Mouse (Mus musculus) left cerebral cortex, postnatal 4 days (tissue): Measurements from ENCODE around the gene Kcnj4. TPM values are rescaled to one million over a fixed set of nuclear protein-coding genes. Genes with fewer than 3 reads are reported as not detected.
"Not testable (repeated sequence)": the region's sequence is repeated elsewhere in the genome, so short reads cannot be mapped to it uniquely, and the experiment has no call there.

Experiments used
- DNase-seq: peaks from one replicate; pipeline ENCODE4 v3.0.0-alpha.2; 2022
- intact Hi-C: fragments of 180-260 bp; cut with DNase I; formaldehyde crosslinking; loops from one replicate; pipeline ENCODE4 v1.15.1; 2025
- total RNA-seq, 2 experiments: library from RNA; stranded (reverse); gene quantifications; 2 replicates each; pipeline ENCODE4 v1.2.3; 2021

Gene Kcnj4
- total RNA-seq, 2 experiments from 2014 or later = 29.9 to 39.5 TPM

DNA sequence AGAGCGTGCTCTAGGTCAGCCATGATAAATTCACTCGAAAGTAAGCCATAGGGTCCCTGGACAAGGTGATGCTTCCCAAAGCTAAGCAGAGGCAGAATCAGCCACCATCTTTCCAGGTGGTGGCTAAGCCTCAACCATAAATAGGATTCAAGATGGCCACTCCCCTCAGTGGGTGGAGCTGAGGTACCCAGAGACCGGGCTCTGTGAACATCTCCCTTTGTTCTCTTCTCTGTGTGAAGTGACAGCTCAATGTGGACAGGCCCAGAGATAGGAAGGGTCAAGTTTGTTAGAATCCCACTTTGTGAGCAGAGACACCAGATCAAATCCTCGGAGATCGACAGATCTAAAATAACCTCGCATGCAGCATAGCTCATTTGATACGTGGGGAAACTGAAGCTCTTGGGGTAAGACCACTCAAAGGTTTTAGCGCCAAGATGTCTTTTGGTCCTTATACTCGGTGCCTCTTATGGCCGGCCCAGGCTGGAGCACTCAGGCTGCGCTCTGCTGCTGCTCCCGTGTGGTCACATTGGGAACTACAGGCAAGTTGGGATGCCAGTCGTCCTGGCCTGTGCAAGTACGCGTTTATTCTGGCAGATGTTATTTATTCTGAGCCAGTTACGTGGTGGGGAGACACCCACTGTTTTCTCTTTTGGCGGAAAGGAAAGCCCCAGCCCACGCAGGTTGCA is 38.3 kb downstream of the Kcnj4 start:
- intact Hi-C loops = loop anchor here (5.0 kb wide), 1 partner anchor 224 kb away; no protein-coding TSS in a partner anchor
- peak; percentile 85 for DNase-seq

GRCm38 (mm10) chr15:79456546-79456945 is 48.5 kb downstream of the Kcnj4 start:
- DNase-seq = no peak
- intact Hi-C loops = no loop called here

DNA sequence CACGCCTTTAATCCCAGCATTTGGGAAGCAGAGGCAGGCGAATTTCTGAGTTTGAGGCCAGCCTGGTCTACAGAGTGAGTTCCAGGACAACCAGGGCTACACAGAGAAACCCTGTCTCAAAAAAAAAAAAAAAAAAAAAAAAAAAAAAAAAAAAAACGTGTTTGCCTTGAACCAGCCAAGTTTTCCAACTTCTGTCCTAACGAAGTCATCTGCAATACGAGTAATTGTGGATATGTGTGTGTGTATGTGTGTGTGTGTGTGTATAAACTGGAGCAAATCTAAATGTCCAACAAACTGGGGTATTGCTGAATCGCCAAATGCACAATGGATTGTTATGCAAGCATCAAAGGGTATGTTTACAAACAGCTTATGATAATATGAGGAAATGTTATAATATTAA is 48.9 kb downstream of the Kcnj4 start:
- intact Hi-C loops, DNase-seq: not testable (repeated sequence)

- peak; percentile 46 for DNase-seq
These were observed 49.8 kb downstream of the Kcnj4 start, which contains the start of gene Csnk1e for GRCm38 (mm10) chr15:79455106-79455810. Gene Csnk1e, minus strand, starts transcription at chr15:79455566.

DNA sequence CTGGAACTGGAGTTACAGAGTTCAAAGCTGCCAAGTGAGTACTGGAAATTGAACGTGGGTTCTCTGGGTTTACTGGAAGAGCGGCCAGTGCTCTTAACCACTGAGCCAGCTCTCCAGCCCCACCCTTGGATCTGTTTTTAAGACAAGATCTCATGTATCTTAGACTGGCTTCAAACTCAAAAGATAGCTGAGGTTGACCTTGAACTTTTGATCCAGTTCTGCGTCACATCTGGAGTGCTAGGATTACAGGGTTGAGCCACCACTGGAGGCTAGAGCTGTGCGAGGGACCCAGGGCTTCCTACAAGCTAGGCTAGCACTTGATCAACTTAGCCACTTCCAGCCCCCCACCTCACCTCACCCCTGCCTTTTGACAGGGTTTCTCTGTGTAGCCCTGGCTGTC is 51.2 kb downstream of the Kcnj4 start:
- intact Hi-C loops = no loop called here
- DNase-seq = no peak

More at GRCm38 (mm10) chr15:79455106-79455810, 49.8 kb downstream of the Kcnj4 start, which contains the start of gene Csnk1e:
- intact Hi-C loops = no loop called here

GRCm38 (mm10) chr15:79448041-79448440 is 57.0 kb downstream of the Kcnj4 start:
- intact Hi-C loops = no loop called here
- DNase-seq = no peak

DNA sequence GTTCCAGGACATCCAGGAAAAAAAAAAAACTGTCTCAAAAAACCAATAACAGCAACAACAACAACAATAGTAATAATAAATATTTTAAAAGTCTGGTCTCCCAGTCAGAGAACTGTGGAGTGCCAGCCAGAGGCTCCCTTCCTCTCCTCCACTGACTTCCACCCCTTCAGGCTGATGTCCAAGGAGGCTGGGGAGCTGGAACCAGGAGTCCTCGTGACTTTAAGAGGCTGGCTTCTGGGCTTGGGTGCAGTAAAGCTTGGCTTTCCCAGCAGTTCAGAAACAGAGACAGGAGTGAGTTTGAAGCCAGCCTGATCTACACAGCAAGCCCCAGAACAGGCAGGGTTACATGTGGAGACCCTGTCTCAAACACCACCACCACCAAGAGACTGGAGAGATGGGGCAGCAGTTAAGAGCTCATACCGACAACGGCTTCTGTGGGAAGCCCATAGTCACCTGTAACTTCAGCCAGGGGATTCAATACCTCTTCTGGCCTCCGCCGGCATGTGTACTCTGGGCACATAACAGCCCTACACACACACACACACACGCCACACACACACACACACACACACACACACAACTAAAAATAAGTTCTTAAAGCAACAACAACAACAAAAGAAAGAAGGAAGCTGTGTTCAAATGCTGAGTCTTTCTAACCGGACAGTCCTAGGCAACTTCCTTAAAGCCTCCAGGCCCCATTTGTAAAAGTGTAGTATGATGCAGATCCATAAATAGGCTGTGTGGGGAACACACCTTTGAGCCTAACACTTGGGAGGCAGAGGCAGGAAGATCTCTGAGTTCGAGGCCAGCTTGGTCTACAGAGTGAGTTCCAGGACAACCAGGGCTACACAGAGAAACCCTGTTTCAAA is 59.0 kb downstream of the Kcnj4 start:
- no peak for DNase-seq
- intact Hi-C loops = no loop called here

DNA sequence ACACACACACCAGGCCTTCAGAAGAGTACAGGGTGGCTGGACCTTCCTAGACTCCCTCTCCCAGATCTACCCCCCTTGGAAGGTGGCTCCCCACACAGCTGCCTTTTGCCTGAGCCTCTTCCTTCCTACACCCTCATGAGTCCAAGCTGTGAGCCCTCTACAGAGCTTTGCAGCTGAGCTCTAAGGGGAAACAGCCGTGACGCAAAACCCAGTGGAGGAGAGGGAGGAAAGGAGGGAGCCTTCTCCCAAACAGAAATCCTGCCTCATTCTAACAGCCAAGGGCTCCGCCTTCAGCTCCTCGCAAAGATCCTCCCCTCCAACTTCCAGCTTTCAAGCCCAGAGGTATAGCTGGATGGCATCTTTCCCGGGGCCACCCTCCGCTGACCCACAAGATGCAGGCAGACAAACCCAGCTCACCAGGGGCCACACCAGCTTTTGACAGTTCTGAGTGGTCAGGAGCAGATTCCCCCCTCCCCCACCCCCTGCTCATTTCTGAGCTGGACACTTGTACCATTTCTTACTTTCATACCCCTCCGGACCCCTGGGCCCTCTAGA is 61.1 kb downstream of the Kcnj4 start:
- no peak for DNase-seq
- intact Hi-C loops = no loop called here

GRCm38 (mm10) chr15:79442961-79443518 is 62.0 kb downstream of the Kcnj4 start:
- intact Hi-C loops = no loop called here
- DNase-seq = no peak

GRCm38 (mm10) chr15:79442257-79442611 is 62.8 kb downstream of the Kcnj4 start:
- intact Hi-C loops = no loop called here
- DNase-seq = no peak

GRCm38 (mm10) chr15:79441331-79442256 is 63.4 kb downstream of the Kcnj4 start:
- DNase-seq = peak; percentile 85
- intact Hi-C loops = no loop called here

DNA sequence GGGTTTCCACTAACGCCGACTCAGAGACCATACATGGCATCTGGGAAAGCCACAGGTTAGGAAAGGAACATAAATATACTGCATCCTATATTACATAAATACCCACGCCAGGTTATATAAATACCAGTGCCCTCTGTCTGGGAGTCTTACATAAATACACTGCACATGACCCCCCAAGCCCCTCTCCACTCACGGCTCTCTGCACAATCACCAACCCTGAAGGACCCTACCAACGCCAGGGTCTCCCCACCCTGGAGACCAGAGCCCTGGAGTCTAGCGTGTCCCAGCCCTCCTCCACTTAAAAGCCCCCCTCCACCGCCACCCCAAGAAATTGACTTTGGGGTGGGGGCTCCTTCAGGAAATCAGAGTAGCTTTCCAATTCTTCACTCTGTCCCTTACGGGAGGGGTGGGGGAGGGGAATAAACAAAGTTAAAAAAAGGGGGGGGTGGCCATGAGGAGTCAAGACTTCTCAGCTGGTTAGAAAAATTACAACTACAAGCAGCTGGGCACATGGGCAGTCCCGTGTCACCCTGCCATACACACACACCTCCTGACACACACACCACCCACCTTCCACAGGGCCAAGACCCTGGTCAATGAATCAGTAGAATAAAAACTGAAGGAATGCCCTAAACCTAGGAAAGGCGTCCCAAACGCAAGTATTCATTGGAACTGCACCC is 64.2 kb downstream of the Kcnj4 start:
- intact Hi-C loops = no loop called here
- no peak for DNase-seq

- DNase-seq = peak; percentile 87
- intact Hi-C loops = no loop called here
These were observed 64.8 kb downstream of the Kcnj4 start for GRCm38 (mm10) chr15:79440223-79440622.

DNA sequence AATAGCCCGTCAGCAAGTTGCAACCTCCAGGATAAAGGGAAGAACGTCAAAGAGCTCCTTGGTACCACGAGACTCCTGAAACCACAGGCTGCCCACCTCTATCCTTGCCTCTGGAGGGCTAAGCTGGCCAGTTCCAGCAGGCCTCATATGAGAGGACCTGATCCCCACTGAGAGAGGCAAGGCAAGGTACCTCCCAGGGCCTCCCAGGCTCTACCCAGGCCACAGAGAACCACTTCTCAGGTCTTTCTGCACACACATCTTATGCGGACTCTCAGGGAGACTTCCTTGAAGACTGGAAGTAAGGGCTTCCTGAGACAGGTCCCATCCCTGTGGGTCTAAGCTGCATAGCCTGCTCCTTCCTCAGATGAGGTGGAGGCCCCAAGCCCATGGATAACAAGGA is 65.7 kb downstream of the Kcnj4 start:
- intact Hi-C loops = no loop called here
- DNase-seq = no peak

- no peak for DNase-seq
- intact Hi-C loops = no loop called here
These were observed 66.2 kb downstream of the Kcnj4 start for GRCm38 (mm10) chr15:79438816-79439215.

GRCm38 (mm10) chr15:79438209-79438810 is 66.7 kb downstream of the Kcnj4 start:
- no peak for DNase-seq
- intact Hi-C loops = no loop called here

- intact Hi-C loops = no loop called here
- no peak for DNase-seq
These were observed 67.4 kb downstream of the Kcnj4 start for GRCm38 (mm10) chr15:79437541-79438208.

- intact Hi-C loops = no loop called here
- DNase-seq = no peak
These were observed 68.5 kb downstream of the Kcnj4 start for GRCm38 (mm10) chr15:79436481-79436921.
